Mouse (Mus musculus) MEL (cell line): ENCODE results near the gene Gm37240. TPM values are rescaled to one million over a fixed set of nuclear protein-coding genes. Genes with fewer than 3 reads are reported as not detected.

ENCODE experiments used
- DNase-seq: peaks from one replicate; pipeline ENCODE4 v3.0.0; 2011; ENCODE audit warnings: low read depth, low spot score
- H3K27ac ChIP-seq: 2 replicates; pipeline ENCODE4 v1.5.1; 2012; ENCODE audit warnings: low read depth, mild to moderate bottlenecking, control low read depth, low read length, moderate library complexity; ENCODE audit not compliant: control insufficient read depth
- H3K27me3 ChIP-seq, 2 experiments: fragments of 150-350 bp in 1 of 2; sonication (generic) in 1 of 2; 2 replicates each; pipeline ENCODE4 v1.6.1; 2012; ENCODE audit warnings: low read length in 2 of 2, mild to moderate bottlenecking in 2 of 2, improper control_type of control experiment in 1 of 2, moderate library complexity in 1 of 2; ENCODE audit not compliant: insufficient read depth in 2 of 2, control insufficient read depth in 1 of 2
- H3K36me3 ChIP-seq, 2 experiments: 2 replicates each; pipeline ENCODE4 v1.6.1; 2012 to 2014; ENCODE audit warnings: low read length in 2 of 2, improper control_type of control experiment in 1 of 2, inconsistent platforms in 1 of 2, mild to moderate bottlenecking in 1 of 2; ENCODE audit not compliant: insufficient read depth in 2 of 2, control insufficient read depth in 1 of 2
- H3K4me1 ChIP-seq, 2 experiments: fragments of 150-350 bp in 1 of 2; sonication (generic) in 1 of 2; 2 replicates each; pipeline ENCODE4 v1.6.1; 2012; ENCODE audit warnings: low read length in 2 of 2, improper control_type of control experiment in 1 of 2, mild to moderate bottlenecking in 1 of 2; ENCODE audit not compliant: insufficient read depth in 2 of 2, control insufficient read depth in 1 of 2
- H3K4me3 ChIP-seq, 2 experiments: fragments of 150-350 bp in 1 of 2; sonication (generic) in 1 of 2; 2 replicates each; pipeline ENCODE4 v1.5.1; 2012; ENCODE audit warnings: low read depth in 2 of 2, low read length in 2 of 2, mild to moderate bottlenecking in 2 of 2, moderate library complexity in 2 of 2, control low read depth in 1 of 2, improper control_type of control experiment in 1 of 2; ENCODE audit not compliant: control insufficient read depth in 1 of 2, insufficient read depth in 1 of 2
- H3K79me2 ChIP-seq: 2 replicates; pipeline ENCODE4 v1.6.1; 2012; ENCODE audit warnings: mild to moderate bottlenecking, low read length, moderate library complexity; ENCODE audit not compliant: control insufficient read depth, poor library complexity, insufficient read depth
- H3K9ac ChIP-seq: 2 replicates; pipeline ENCODE4 v1.6.1; 2012; ENCODE audit warnings: low read depth, mild to moderate bottlenecking, control low read depth, low read length, moderate library complexity; ENCODE audit not compliant: control insufficient read depth, poor library complexity, severe bottlenecking
- H3K9me3 ChIP-seq: fragments of 150-350 bp; sonication (generic); replicated peaks from 2 replicates; pipeline ENCODE4 v1.6.1; 2012; ENCODE audit warnings: mild to moderate bottlenecking, low read length, improper control_type of control experiment, moderate library complexity; ENCODE audit not compliant: insufficient read depth
- CTCF ChIP-seq, 3 experiments: IDR thresholded peaks in 2 of 3; conservative IDR thresholded peaks in 1 of 3; 2 replicates each; pipeline ENCODE4 v1.5.1; 2011 to 2012; ENCODE audit warnings: low read length in 3 of 3, low read depth in 2 of 3, mild to moderate bottlenecking in 2 of 3, improper control_type of control experiment in 1 of 3, inconsistent platforms in 1 of 3, mixed read lengths in 1 of 3, moderate library complexity in 1 of 3; ENCODE audit not compliant: control insufficient read depth in 1 of 3, insufficient read depth in 1 of 3, poor library complexity in 1 of 3, severe bottlenecking in 1 of 3
- E2F4 ChIP-seq: IDR thresholded peaks from 2 replicates; pipeline ENCODE4 v1.6.1; 2011; ENCODE audit warnings: low read depth, low read length, improper control_type of control experiment, borderline replicate concordance
- GATA1 ChIP-seq: IDR thresholded peaks from 2 replicates; pipeline ENCODE4 v1.6.1; 2011; ENCODE audit warnings: low read depth, low read length, improper control_type of control experiment
- HCFC1 ChIP-seq: IDR thresholded peaks from 2 replicates; pipeline ENCODE4 v1.6.1; 2012; ENCODE audit warnings: low read depth, mild to moderate bottlenecking, inconsistent platforms, low read length, improper control_type of control experiment, moderate library complexity
- JUND ChIP-seq: IDR thresholded peaks from 2 replicates; pipeline ENCODE4 v1.6.1; 2011; ENCODE audit warnings: low read depth, mild to moderate bottlenecking, improper control_type of control experiment, low read length
- KAT2A ChIP-seq: conservative IDR thresholded peaks from 2 replicates; pipeline ENCODE4 v1.6.1; 2012; ENCODE audit warnings: low read depth, low read length, improper control_type of control experiment, inconsistent platforms
- MAZ ChIP-seq: IDR thresholded peaks from 2 replicates; pipeline ENCODE4 v1.6.1; 2012; ENCODE audit warnings: low read depth, mild to moderate bottlenecking, inconsistent platforms, low read length, improper control_type of control experiment
- NRF1 ChIP-seq: IDR thresholded peaks from 2 replicates; pipeline ENCODE4 v1.6.1; 2014; ENCODE audit warnings: low read depth, mild to moderate bottlenecking, inconsistent platforms, low read length, improper control_type of control experiment, moderate library complexity; ENCODE audit not compliant: poor library complexity, insufficient read depth, severe bottlenecking
- RAD21 ChIP-seq: IDR thresholded peaks from 2 replicates; pipeline ENCODE4 v1.6.1; 2011; ENCODE audit warnings: mild to moderate bottlenecking, low read depth, low read length, improper control_type of control experiment
- SIN3A ChIP-seq: IDR thresholded peaks from 2 replicates; pipeline ENCODE4 v1.6.1; 2012; ENCODE audit warnings: low read length, improper control_type of control experiment, inconsistent platforms
- SMC3 ChIP-seq: IDR thresholded peaks from 2 replicates; pipeline ENCODE4 v1.6.1; 2011; ENCODE audit warnings: low read depth, low read length, improper control_type of control experiment
- TAL1 ChIP-seq: IDR thresholded peaks from 2 replicates; pipeline ENCODE4 v1.6.1; 2012; ENCODE audit warnings: mild to moderate bottlenecking, inconsistent platforms, low read length, moderate library complexity, mixed read lengths
- UBTF ChIP-seq: IDR thresholded peaks from 2 replicates; pipeline ENCODE4 v1.6.1; 2012; ENCODE audit warnings: low read depth, mild to moderate bottlenecking, inconsistent platforms, low read length, improper control_type of control experiment, moderate library complexity, borderline replicate concordance; ENCODE audit not compliant: insufficient read depth
- ZC3H11A ChIP-seq: IDR thresholded peaks from 2 replicates; pipeline ENCODE4 v1.6.1; 2012; ENCODE audit warnings: low read depth, mild to moderate bottlenecking, inconsistent platforms, low read length, improper control_type of control experiment
- ZKSCAN1 ChIP-seq: IDR thresholded peaks from 2 replicates; pipeline ENCODE4 v1.6.1; 2012; ENCODE audit warnings: low read depth, mild to moderate bottlenecking, inconsistent platforms, low read length, improper control_type of control experiment, moderate library complexity
- polyA plus RNA-seq, 2 experiments: library from polyadenylated mRNA; stranded (reverse) in 1 of 2; unstranded in 1 of 2; fragments of >175 nt in 1 of 2; fragments of >200 nt in 1 of 2; gene quantifications; 2 replicates each; pipeline versions ENCODE4 v1.2.1 to v1.2.4; 2012; ENCODE audit warnings: low replicate concordance in 2 of 2, low read depth in 1 of 2; ENCODE audit not compliant: insufficient read length in 2 of 2, insufficient read depth in 1 of 2, missing spikeins in 1 of 2
- total RNA-seq: library from RNA; depleted of rRNA; stranded (reverse); fragments of 300-350 nt; gene quantifications from 2 replicates; pipeline ENCODE4 v1.2.3, GENCODE M21; 2012

The Gm37240 gene
- total and polyA plus RNA-seq, 3 experiments: 0.04 TPM; not detected in 2

DNA sequence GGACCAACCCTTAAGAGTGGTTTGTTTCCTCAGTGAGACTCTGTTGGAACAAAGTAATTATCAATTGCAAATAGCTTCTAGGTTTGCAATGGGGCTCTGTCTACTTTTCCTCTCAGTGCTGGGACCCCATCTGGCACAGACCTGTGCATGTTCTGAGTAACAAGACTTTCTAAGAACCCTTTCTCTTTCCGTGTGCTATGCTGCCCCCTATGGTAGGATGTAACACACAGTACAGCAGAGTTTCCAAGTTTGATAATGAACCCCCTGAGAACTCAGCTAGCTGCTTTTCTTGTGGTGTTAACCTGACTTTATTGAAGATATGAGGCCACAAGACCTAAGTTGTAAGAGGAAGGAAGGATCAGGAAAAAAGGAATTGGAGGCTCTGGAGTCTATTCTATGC, 980.8 kb downstream of the Gm37240 start:
- peak; percentile 78 for DNase-seq
- H3K27ac ChIP-seq: no peak overlapping the region
- peak; percentile 62 for TF ChIP-seq ZC3H11A
- TF ChIP-seq KAT2A: no peak
- no peak for TF ChIP-seq TAL1
- TF ChIP-seq UBTF: no peak
- peak; percentile 64 for TF ChIP-seq SMC3
- peak; percentile 81 for TF ChIP-seq RAD21
- TF ChIP-seq CTCF (IDR thresholded peaks at IDR 0.05 in 2 of 3, conservative IDR thresholded peaks at IDR 0.05 in 1 of 3; ENCODE audit: control insufficient read depth in 1 of 3, insufficient read depth in 1 of 3, low read depth in 2 of 3, low read length in 3 of 3, poor library complexity in 1 of 3, severe bottlenecking in 1 of 3): peak; percentile 20 to 79 (median 62); a peak in 4 of 6 replicates
- 0 out of 2 replicates have a peak, but pooled peaks have one; percentile 22 for TF ChIP-seq GATA1
- no peak for TF ChIP-seq HCFC1

DNA sequence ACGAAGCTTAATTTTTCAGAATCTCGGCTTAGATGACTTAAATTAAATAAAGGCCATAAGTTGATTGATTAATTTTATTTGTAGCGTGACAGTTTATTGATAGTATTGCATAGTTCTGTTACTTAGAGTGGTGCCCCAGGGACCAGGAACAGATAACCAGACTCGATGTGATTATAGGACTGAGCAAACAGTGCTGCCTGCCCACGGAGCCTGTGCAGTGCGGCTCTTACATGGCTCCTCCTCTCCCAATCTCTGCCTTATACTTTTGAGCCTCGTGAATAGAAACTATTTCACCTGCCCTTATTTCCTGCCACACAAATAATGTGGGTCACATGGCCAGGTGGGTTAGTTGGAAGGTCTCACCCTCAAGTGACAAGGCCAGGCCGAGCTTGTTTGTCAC, 989.4 kb downstream of the Gm37240 start:
- DNase-seq: no peak
- Histone ChIP-seq H3K79me2 (no peaks in the 10 kb centered on the region; the same call in 1 of the 2 replicates), H3K27me3 (no peaks in the 10 kb centered on the region), H3K27ac (no peak overlapping the region), H3K9me3 (no peaks in the 10 kb centered on the region), H3K36me3 (no peaks in the 10 kb centered on the region; a peak in 2 of 4 replicates), H3K9ac (no peak overlapping the region), H3K4me3 (no peak overlapping the region), H3K4me1 (no peaks in the 10 kb centered on the region)
- TF ChIP-seq ZKSCAN1: no peak
- TF ChIP-seq MAZ: no peak
- TF ChIP-seq RAD21: no peak
- no peak for TF ChIP-seq SIN3A
- no peak for TF ChIP-seq UBTF
- TF ChIP-seq NRF1: no peak

More for the DNA sequence above, 980.8 kb downstream of the Gm37240 start:
- Histone ChIP-seq H3K79me2 (no peaks in the 10 kb centered on the region; the same call in 1 of the 2 replicates), H3K9ac (no peak overlapping the region), H3K4me1 (0 out of 4 replicates have a peak, but pooled peaks cover 0 to 2% of the 10 kb centered on the region in 2 experiments), H3K4me3 (no peak overlapping the region), H3K36me3 (peaks cover 0 to 5% of the 10 kb centered on the region in 2 experiments; a peak in 3 of 4 replicates), H3K27me3 (no peaks in the 10 kb centered on the region), H3K9me3 (no peaks in the 10 kb centered on the region)

DNA sequence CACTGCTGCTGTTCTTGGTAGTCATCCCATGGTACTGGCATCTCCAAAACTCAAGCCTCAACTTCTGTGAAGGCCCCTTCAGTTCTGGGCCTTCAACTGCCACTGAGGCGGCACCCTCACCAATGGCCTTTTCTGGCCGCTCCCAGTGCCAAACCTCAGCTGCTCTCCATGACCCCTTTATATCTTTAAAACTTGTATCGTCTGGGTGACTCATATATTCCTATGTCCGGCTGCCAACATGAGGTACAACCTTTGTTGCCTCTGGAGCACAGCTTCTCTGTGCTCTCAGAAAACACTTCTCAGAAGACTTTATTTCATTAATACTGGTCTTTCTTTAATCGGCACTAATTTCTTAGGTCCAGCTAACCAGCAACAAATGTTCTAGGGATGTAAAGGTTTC, 996.3 kb downstream of the Gm37240 start:
- no peak for DNase-seq
- no peak overlapping the region for H3K9ac ChIP-seq
- no peak overlapping the region for H3K27ac ChIP-seq
- H3K4me3 ChIP-seq: no peak overlapping the region
- H3K36me3 ChIP-seq: no peaks in the 10 kb centered on the region
- no peaks in the 10 kb centered on the region for H3K4me1 ChIP-seq
- no peaks in the 10 kb centered on the region for H3K79me2 ChIP-seq
- no peak for TF ChIP-seq JUND
- TF ChIP-seq SMC3: no peak
- TF ChIP-seq ZKSCAN1: no peak
- TF ChIP-seq E2F4: no peak
- TF ChIP-seq, all 39 proteins: peak for 0
- Histone ChIP-seq H3K9me3 (no peaks in the 10 kb centered on the region), H3K27me3 (no peaks in the 10 kb centered on the region)
